Mouse (Mus musculus) bone marrow, adult 2 months (tissue): ENCODE data around the gene 1700014D04Rik. TPM values are rescaled to one million over a fixed set of nuclear protein-coding genes. Genes with fewer than 3 reads are reported as not detected.
A peak's percentile ranks its signal among the peaks of the same experiment; 100 is the strongest.
"Not testable (repeated sequence)": the region's sequence is repeated elsewhere in the genome, so short reads cannot be mapped to it uniquely, and the experiment has no call there.

Experiments
- H3K27ac ChIP-seq: fragments of 200-500 bp; 2 replicates; pipeline ENCODE4 v1.5.1; 2012; ENCODE audit warnings: low read depth, mild to moderate bottlenecking, control low read depth, inconsistent platforms, low read length; ENCODE audit not compliant: control insufficient read depth, poor library complexity, insufficient read depth
- H3K4me1 ChIP-seq: fragments of 200-500 bp; 2 replicates; pipeline ENCODE4 v1.6.1; 2011; ENCODE audit warnings: low read length; ENCODE audit not compliant: control insufficient read depth, insufficient read depth
- H3K4me3 ChIP-seq: fragments of 200-500 bp; replicated peaks from 2 replicates; pipeline ENCODE3; 2011; ENCODE audit warnings: mild to moderate bottlenecking, low read depth, low read length, control low read depth; ENCODE audit not compliant: control insufficient read depth
- CTCF ChIP-seq: fragments of 200-500 bp; IDR thresholded peaks from 2 replicates; pipeline ENCODE4 v1.5.1; 2011; ENCODE audit warnings: low read length, control low read depth; ENCODE audit not compliant: control insufficient read depth, insufficient read depth
- POLR2A ChIP-seq: fragments of 200-500 bp; IDR thresholded peaks from 2 replicates; pipeline ENCODE4 v1.6.1; 2011; ENCODE audit warnings: low read depth, mild to moderate bottlenecking, control low read depth, low read length, borderline replicate concordance; ENCODE audit not compliant: control insufficient read depth
- WGBS: fragments of 180-500 bp; shearing (Covaris S2); methylation state at CpG from one replicate; pipeline ENCODE4 v1.1.7; 2018; 5-methylcytosine and 5-hydroxymethylcytosine counted together
- polyA plus RNA-seq: library from polyadenylated mRNA; stranded (reverse); fragments of >200 nt; gene quantifications from 2 replicates; pipeline ENCODE4 v1.2.4, GENCODE M21; 2011; ENCODE audit warnings: low replicate concordance; ENCODE audit not compliant: missing spikeins, insufficient read depth, insufficient read length

Gene 1700014D04Rik
- polyA plus RNA-seq, 1 experiment = not detected

DNA sequence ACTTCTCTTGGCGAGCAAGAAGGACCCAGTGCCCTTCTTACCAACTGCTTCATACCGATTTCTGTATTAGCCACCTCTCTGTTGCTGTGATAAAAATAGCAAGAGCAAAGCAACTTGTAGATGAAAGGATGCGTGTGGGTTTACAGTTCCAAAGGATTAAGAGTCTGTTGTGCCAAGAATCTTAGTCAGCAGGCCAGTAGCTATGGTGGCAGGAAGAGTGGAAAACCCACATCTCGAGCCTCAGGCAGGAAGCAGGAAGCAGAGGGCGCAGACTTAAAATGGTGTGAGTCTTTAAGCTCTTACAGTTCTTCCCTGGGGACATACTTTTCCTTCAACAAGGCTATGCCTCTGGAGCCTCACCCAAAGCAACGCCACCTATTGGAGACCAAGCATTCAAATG is 1.1 kb downstream of the 1700014D04Rik start:
- TF ChIP-seq CTCF = no peak
- TF ChIP-seq POLR2A = no peak
- H3K4me1 ChIP-seq = no peaks in the 10 kb centered on the region
- 44% methylated on average over 6 of the region's 6 CpGs for WGBS
- no peak overlapping the region for H3K4me3 ChIP-seq
- H3K27ac ChIP-seq = no peak overlapping the region

DNA sequence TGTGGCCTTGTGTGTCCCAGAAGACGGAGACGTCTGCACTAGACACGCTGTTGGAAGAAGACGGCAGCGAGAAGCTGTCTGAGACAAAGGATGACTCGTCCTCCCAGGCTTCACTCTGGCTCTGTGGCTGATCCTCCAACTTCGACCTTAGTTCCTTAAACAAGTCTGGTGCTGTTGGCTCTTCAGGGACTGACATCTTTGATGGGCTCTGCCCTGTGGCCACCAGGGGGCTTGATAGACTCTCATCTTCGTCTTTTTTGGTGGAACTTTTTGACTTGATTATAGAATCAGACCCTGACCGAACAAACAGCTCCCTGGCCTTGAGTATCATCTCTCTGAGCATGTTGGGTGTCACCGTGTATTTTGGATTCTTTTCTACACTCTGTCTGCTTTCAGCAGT is 4.9 kb downstream of the 1700014D04Rik start:
- 43% methylated on average over 10 of the region's 10 CpGs for WGBS
- Histone ChIP-seq H3K4me1 (no peaks in the 10 kb centered on the region; the same call in 1 of the 2 replicates), H3K4me3 (no peak overlapping the region), H3K27ac (no peak overlapping the region)
- no peak for TF ChIP-seq POLR2A
- TF ChIP-seq CTCF = peak; percentile 50; the same call in 1 of the 2 replicates

DNA sequence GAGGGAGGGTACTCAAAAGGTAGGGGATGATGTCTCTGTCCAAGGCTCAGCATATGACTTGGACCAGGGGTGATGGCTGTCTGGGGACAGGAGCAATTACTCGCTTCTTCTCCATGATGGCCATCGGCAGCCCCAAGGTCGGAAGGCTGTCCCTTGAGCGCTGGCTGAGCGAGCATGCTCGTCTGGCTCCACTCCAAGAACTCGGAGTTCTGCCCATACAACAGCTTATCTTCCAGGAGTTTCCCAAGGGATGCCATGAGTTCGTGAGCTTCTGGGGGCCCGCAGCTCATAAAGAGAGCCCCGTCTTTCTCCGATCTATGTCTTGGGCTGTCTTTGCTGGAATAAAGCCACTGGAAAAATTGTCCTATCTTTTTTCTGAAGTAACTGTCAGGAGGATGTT is 5.5 kb downstream of the 1700014D04Rik start:
- Histone ChIP-seq H3K4me1 (no peaks in the 10 kb centered on the region; the same call in 1 of the 2 replicates), H3K4me3 (no peak overlapping the region), H3K27ac (no peak overlapping the region)
- TF ChIP-seq POLR2A (no peak), CTCF (no peak)
- WGBS = 93% methylated on average over 11 of the region's 11 CpGs

DNA sequence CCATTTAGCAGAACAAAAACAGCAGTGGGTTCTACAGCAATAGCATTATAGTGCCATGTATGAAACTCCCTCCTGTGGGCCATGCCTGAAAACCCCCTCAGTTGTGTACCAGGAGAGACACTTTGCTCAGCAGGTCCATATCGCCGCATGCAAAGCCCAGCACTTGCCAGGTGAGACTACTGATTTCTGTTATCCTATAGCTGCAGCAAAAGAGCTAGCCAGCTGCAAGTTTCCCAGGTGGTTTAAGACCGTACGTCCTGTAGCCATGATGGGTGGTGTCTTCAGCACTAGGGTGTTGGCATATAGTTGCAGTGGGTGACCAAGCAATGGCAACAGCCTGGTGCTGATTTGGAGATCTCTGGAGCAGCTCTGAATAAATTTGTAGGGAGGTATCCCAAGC is 7.2 kb downstream of the 1700014D04Rik start:
- no peak overlapping the region for H3K4me3 ChIP-seq
- 74% methylated on average over 4 of the region's 4 CpGs for WGBS
- TF ChIP-seq POLR2A (no peak), CTCF (no peak)
- H3K4me1 ChIP-seq = no peaks in the 10 kb centered on the region; the same call in 1 of the 2 replicates
- H3K27ac ChIP-seq = peak overlapping the region; percentile 85

DNA sequence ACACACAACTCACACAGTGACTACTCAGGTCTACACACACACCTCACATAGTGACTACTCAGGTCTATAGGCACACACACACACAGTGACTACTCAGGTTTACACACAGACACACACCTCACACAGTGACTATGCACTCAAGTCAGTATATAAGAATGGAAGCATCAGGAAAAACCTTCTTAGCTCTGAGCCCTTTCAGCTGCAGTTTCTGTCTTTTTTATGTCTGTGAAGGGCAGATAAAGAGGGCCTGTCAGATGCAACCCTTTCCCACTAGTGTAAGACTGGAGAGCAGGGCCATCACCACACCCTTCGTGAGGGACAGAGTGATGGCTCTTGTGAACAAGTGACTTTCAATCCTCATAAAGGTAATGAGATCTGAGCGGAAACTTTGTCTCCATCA is 8.1 kb downstream of the 1700014D04Rik start:
- WGBS = 69% methylated on average over 2 of the region's 2 CpGs
- TF ChIP-seq POLR2A (no peak), CTCF (no peak)
- peaks cover 1% of the 10 kb centered on the region; the same call in 1 of the 2 replicates for H3K4me1 ChIP-seq
- peak overlapping the region; percentile 83 for H3K27ac ChIP-seq
- no peak overlapping the region for H3K4me3 ChIP-seq

DNA sequence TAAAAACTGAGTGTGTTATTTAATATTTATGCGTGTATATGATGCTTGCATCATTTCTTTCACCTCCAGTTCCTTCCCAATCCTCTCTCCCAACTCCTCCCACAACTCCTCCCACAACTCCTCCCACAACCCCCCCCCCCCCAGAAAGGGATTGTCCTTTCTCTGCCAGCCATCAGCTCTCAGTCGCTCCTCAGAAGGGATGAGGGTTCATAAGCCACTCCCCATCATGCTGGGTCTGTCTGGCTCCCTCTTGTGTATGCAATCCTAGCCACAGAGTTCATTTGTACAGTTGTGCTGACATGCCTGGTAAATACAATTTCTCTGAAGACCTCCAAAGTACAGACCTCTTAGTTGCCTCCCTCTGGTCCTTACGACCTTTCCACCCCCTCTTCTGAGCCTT is 11.4 kb downstream of the 1700014D04Rik start:
- WGBS = 20% methylated on average over 3 of the region's 3 CpGs
- H3K4me3 ChIP-seq = no peak overlapping the region
- TF ChIP-seq POLR2A (no peak), CTCF (no peak)
- H3K27ac ChIP-seq = no peak overlapping the region
- H3K4me1 ChIP-seq = peaks cover 1% of the 10 kb centered on the region; the same call in 1 of the 2 replicates

DNA sequence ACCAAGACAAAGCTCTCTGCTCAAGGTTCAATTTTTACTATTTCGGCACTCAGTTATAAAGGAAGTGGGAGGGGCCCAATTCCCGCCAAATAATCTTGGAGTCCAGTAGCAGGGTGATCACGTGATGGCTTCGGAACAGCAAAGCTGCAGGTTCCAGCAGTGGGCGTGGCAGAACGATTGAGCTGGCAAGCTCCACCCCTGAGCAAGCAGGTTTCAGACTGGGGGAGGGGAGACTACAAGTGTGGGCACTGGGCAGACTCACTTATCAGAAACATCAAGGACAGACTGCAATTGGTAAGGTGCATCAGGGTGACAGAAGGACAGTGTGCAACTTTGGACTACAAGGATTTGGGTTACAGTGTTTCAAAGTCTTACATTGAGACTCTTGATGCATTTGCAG is 12.2 kb downstream of the 1700014D04Rik start:
- H3K4me1 ChIP-seq, H3K4me3 ChIP-seq, H3K27ac ChIP-seq: not testable (repeated sequence)
- 20% methylated on average over 6 of the region's 6 CpGs for WGBS

DNA sequence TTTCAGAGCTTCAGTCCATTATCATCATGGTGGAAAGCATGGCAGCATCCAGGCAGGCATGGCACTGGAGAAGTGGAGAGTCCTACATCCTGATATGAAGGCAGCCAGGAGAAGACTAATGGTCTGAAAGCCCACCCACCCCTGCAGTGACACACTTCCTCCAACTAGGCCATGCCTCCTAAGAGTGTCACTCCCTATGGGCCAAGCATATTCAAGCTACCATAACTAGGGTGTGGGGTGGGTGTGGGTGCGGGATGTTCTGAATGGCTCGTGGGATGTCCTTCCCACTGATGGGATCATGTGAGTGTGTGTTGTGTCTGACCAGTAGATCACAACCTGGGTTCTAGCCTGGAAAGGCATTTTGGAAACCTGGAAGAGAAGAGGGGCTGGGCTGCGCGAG is 12.6 kb downstream of the 1700014D04Rik start:
- no peak for TF ChIP-seq POLR2A
- no peak for TF ChIP-seq CTCF
- WGBS = 70% methylated on average over 4 of the region's 4 CpGs
- Histone ChIP-seq H3K27ac (no peak overlapping the region), H3K4me1 (peaks cover 1% of the 10 kb centered on the region; the same call in 1 of the 2 replicates), H3K4me3 (no peak overlapping the region)

DNA sequence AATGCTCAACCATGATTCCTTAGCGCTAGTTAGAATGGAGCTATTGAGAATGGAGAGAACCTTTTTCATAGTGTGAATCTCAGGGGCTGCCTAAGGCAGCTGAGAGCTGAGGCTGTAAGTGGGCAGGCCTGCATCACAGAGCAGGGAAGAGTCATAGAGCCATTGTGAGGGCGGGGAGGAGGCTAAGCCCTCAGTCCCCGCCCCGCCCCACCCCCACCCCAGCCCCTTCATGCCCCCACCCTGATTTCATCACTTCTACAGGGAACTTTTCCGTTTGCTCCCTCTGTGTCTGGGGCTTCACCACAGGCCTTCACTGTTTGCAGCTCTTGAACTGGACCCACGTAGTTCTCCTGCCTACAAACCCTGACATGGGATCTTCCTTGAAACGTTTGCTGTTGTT is 14.9 kb downstream of the 1700014D04Rik start, which contains the start of gene Spata31d1d:
Spata31d1d (minus strand) TSS at position 101 of the 400 bp plus-strand sequence.
- Histone ChIP-seq H3K4me1 (peaks cover 1% of the 10 kb centered on the region; the same call in 1 of the 2 replicates), H3K4me3 (no peak within 1 kb of the TSS), H3K27ac (no peak within 1 kb of the TSS)
- TF ChIP-seq POLR2A (no peak), CTCF (no peak)
- 43% methylated on average over 7 of the region's 7 CpGs for WGBS
